Mouse (Mus musculus): ENCODE measurements around the gene Pom121l2.

DNA sequence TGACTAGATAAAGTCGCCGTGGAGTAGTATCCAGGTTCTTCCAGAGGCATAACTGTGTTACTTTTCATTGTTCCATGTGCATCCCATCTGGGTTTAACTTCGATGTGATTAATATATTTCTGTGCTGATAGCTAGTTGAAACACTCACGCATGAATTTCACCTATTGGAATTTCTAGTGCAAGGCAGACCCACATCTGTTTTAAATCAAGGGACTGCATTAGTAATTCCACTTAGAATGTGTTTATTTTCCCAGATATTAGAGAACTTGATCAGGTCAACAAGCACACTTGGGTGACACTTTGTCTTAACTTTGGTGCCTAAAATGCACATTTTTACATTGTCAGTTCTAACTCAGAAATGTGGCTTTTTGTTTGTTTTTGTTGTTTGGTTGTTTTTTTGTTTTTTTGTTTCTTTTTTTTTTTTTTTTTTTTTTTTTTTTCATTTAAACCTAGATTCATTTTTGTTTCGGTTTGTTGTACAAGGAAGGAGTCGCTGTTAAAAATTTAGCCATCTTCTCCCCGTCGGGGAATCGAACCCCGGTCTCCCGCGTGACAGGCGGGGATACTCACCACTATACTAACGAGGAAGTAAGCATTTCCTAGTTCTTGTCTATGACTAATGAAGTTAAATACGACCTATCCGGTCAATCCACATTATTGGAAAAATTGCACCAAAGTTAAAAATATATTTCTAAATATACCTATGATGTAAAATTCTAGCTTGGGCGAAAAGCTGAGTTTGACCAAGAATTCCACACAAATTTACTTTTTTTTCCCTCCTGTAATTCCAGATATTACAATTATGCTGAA lies 45.8 kb upstream of the Pom121l2 start:
- TF ChIP-seq CTCF (IDR thresholded peaks at IDR 0.05; ENCODE audit: extremely low read depth, insufficient read depth, low read length) (no peak), POLR2A (IDR thresholded peaks at IDR 0.05; ENCODE audit: extremely low read depth, insufficient read depth, low read length) (no peak)
